Mouse (Mus musculus) hindbrain, postnatal 0 days (tissue): ENCODE measurements around the gene Cchcr1. TPM values are rescaled to one million over a fixed set of nuclear protein-coding genes. Genes with fewer than 3 reads are reported as not detected.

Source experiments
- ATAC-seq: fragments of 200-750 bp; cut with Nextera tagmentation; 2 replicates; pipeline ENCODE4 v1.8.0; 2017; ENCODE audit warnings: mild to moderate bottlenecking, moderate TSS enrichment, moderate library complexity
- DNase-seq: peaks from one replicate; pipeline ENCODE4 v3.0.0-alpha.2; 2015; ENCODE audit warnings: low spot score
- H3K27ac ChIP-seq: fragments of 300-500 bp; sonication (generic); 2 replicates; pipeline ENCODE4 v1.5.1; 2014; ENCODE audit warnings: mild to moderate bottlenecking
- H3K27me3 ChIP-seq: fragments of 300-500 bp; sonication (generic); 2 replicates; pipeline ENCODE4 v1.6.1; 2014; ENCODE audit warnings: low read length, mixed read lengths; ENCODE audit not compliant: insufficient read depth
- H3K36me3 ChIP-seq: fragments of 300-500 bp; sonication (generic); 2 replicates; pipeline ENCODE4 v1.6.1; 2014; ENCODE audit warnings: low read length, mixed read lengths; ENCODE audit not compliant: insufficient read depth
- H3K4me1 ChIP-seq: fragments of 300-500 bp; sonication (generic); 2 replicates; pipeline ENCODE4 v1.6.1; 2014; ENCODE audit warnings: antibody characterized with exemption, low read length, mixed read lengths; ENCODE audit not compliant: insufficient read depth
- H3K4me2 ChIP-seq: fragments of 300-500 bp; sonication (generic); 2 replicates; pipeline ENCODE4 v1.6.1; 2014; ENCODE audit warnings: low read depth, mild to moderate bottlenecking, low read length, moderate library complexity, mixed read lengths
- H3K4me3 ChIP-seq: fragments of 300-500 bp; sonication (generic); 2 replicates; pipeline ENCODE4 v1.5.1; 2014; ENCODE audit warnings: low read length
- H3K9ac ChIP-seq: fragments of 300-500 bp; sonication (generic); replicated peaks from 2 replicates; pipeline ENCODE4 v1.6.1; 2014; ENCODE audit warnings: mild to moderate bottlenecking, low read length, moderate library complexity, mixed read lengths
- H3K9me3 ChIP-seq: fragments of 300-500 bp; sonication (generic); 2 replicates; pipeline ENCODE4 v1.6.1; 2016; ENCODE audit warnings: low read length, mixed read lengths
- CTCF ChIP-seq: IDR thresholded peaks from 2 replicates; pipeline ENCODE4 v1.5.1; 2016; ENCODE audit warnings: antibody characterized with exemption, control low read depth, low read depth
- WGBS: fragments of 180-500 bp; shearing (Covaris S2); extraction: QIAGEN DNeasy Blood & Tissue Kit; methylation state at CpG from one replicate; pipeline ENCODE4 v1.1.7; 2014; 5-methylcytosine and 5-hydroxymethylcytosine counted together
- polyA plus RNA-seq: library from polyadenylated mRNA; unstranded; fragments of >200 nt; fragmentation: Nextera tagmentation; extraction: Ambion mirVana; gene quantifications from 2 replicates; pipeline ENCODE4 v1.2.1, GENCODE M21; 2015
- total RNA-seq: library from RNA; depleted of rRNA; stranded (reverse); fragments of >200 nt; gene quantifications from 2 replicates; pipeline ENCODE4 v1.2.3, GENCODE M21; 2014

The Cchcr1 gene
- total and polyA plus RNA-seq, 2 experiments from 2014 or later: 4.5 to 5.5 TPM

GRCm38 (mm10) chr17:35488041-35488440 is 28.9 kb upstream of the Cchcr1 start:
- no peak for TF ChIP-seq CTCF
- H3K4me2 ChIP-seq: no peak overlapping the region
- no peak overlapping the region for H3K9ac ChIP-seq
- H3K9me3 ChIP-seq: no peaks in the 10 kb centered on the region
- no peaks in the 10 kb centered on the region for H3K4me1 ChIP-seq
- no peaks in the 10 kb centered on the region for H3K36me3 ChIP-seq
- H3K27me3 ChIP-seq: no peaks in the 10 kb centered on the region
- H3K27ac ChIP-seq: no peak overlapping the region
- DNase-seq (no peak), ATAC-seq (no peak)
- no peak overlapping the region for H3K4me3 ChIP-seq
- WGBS: 95% methylated on average over 2 of the region's 2 CpGs

DNA sequence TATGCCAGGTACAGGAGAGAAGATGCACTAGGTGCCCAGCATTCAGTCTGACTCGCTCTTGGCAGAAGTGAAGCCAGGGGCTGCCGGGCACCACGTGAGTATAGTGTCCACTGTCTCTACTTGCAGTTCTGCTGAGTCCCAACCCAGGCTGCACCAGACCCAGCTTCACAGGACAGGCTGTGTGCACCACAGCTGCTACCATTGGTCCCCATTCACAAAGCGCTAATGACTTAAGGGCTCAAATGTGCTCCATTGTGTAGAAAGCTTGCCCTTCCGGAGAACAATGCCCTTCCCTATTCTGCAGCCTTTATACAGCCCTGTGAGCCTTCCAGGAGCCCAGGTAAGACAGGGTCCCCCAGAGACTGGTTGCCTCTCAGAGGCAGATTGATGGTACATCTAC is 26.6 kb upstream of the Cchcr1 start:
- Histone ChIP-seq H3K9me3 (no peaks in the 10 kb centered on the region), H3K9ac (no peak overlapping the region), H3K4me1 (no peaks in the 10 kb centered on the region), H3K36me3 (no peaks in the 10 kb centered on the region), H3K27me3 (no peaks in the 10 kb centered on the region), H3K4me3 (no peak overlapping the region), H3K27ac (no peak overlapping the region), H3K4me2 (no peak overlapping the region)
- 53% methylated on average over 5 of the region's 5 CpGs for WGBS
- TF ChIP-seq CTCF: no peak
- ATAC-seq: no peak
- no peak for DNase-seq

DNA sequence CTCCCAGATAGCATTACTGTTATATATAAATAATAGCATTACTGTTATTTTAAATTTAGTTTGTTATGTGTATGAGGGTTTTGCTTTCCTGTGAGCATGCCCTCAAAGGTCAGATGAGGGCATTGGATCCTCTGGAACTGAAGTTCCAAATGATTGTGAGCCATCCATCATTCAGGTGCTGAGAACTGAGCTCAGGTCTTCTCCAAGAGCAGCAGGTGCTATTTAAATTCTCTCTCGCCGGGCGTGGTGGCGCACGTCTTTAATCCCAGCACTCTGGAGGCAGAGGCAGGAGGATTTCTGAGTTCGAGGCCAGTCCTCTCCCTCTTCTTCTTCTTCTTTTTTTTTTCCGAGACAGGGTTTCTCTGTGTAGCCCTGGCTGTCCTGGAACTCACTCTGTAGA is 19.8 kb upstream of the Cchcr1 start:
- no peak for DNase-seq
- H3K4me2 ChIP-seq: no peak overlapping the region
- H3K27me3 ChIP-seq: no peaks in the 10 kb centered on the region
- no peaks in the 10 kb centered on the region for H3K9me3 ChIP-seq
- ATAC-seq: no peak
- no peak for TF ChIP-seq CTCF
- no peak overlapping the region for H3K27ac ChIP-seq
- H3K9ac ChIP-seq: no peak overlapping the region
- 98% methylated on average over 7 of the region's 7 CpGs for whole genome bisulfite sequencing
- H3K4me1 ChIP-seq: no peaks in the 10 kb centered on the region
- H3K4me3 ChIP-seq: no peak overlapping the region
- no peaks in the 10 kb centered on the region for H3K36me3 ChIP-seq

- Histone ChIP-seq H3K4me1 (no peaks in the 10 kb centered on the region), H3K9me3 (no peaks in the 10 kb centered on the region), H3K4me3 (no peak overlapping the region), H3K36me3 (no peaks in the 10 kb centered on the region), H3K9ac (no peak overlapping the region), H3K4me2 (no peak overlapping the region), H3K27me3 (peaks cover 5% of the 10 kb centered on the region; the same call in 1 of the 2 replicates), H3K27ac (no peak overlapping the region)
- DNase-seq (no peak), ATAC-seq (no peak)
- WGBS: 10% methylated on average over 6 of the region's 6 CpGs
- TF ChIP-seq CTCF: no peak
Measured at GRCm38 (mm10) chr17:35502226-35502625, 14.7 kb upstream of the Cchcr1 start.

- DNase-seq (no peak), ATAC-seq (no peak)
- no peak overlapping the region for H3K4me3 ChIP-seq
- H3K27me3 ChIP-seq: peaks cover 5% of the 10 kb centered on the region; the same call in 1 of the 2 replicates
- TF ChIP-seq CTCF: no peak
- 52% methylated on average over 5 of the region's 5 CpGs for WGBS
- H3K9ac ChIP-seq: no peak overlapping the region
- H3K9me3 ChIP-seq: no peaks in the 10 kb centered on the region
- no peak overlapping the region for H3K4me2 ChIP-seq
- no peaks in the 10 kb centered on the region for H3K36me3 ChIP-seq
- H3K4me1 ChIP-seq: no peaks in the 10 kb centered on the region
- no peak overlapping the region for H3K27ac ChIP-seq
Measured at GRCm38 (mm10) chr17:35502762-35503161, 14.1 kb upstream of the Cchcr1 start.

- H3K27ac ChIP-seq: no peak overlapping the region
- WGBS: 22% methylated on average over 5 of the region's 5 CpGs
- no peaks in the 10 kb centered on the region for H3K4me1 ChIP-seq
- TF ChIP-seq CTCF: no peak
- H3K4me3 ChIP-seq: no peak overlapping the region
- DNase-seq (no peak), ATAC-seq (no peak)
- no peak overlapping the region for H3K9ac ChIP-seq
- H3K9me3 ChIP-seq: no peaks in the 10 kb centered on the region
- H3K36me3 ChIP-seq: no peaks in the 10 kb centered on the region
- H3K4me2 ChIP-seq: no peak overlapping the region
- peaks cover 5% of the 10 kb centered on the region; the same call in 1 of the 2 replicates for H3K27me3 ChIP-seq
Measured at GRCm38 (mm10) chr17:35503849-35504248, 13.1 kb upstream of the Cchcr1 start.

GRCm38 (mm10) chr17:35504628-35505481 is 12.0 kb upstream of the Cchcr1 start:
- no peak for ATAC-seq

More at GRCm38 (mm10) chr17:35504628-35505481, 12.0 kb upstream of the Cchcr1 start:
- Histone ChIP-seq H3K9me3 (no peaks in the 10 kb centered on the region), H3K27me3 (peaks cover 5% of the 10 kb centered on the region; the same call in 1 of the 2 replicates), H3K27ac (no peak overlapping the region), H3K36me3 (no peaks in the 10 kb centered on the region), H3K4me1 (no peaks in the 10 kb centered on the region), H3K4me3 (no peak overlapping the region), H3K4me2 (no peak overlapping the region), H3K9ac (no peak overlapping the region)
- no peak for TF ChIP-seq CTCF
- DNase-seq: no peak
- WGBS: 23% methylated on average over 8 of the region's 8 CpGs
